Mouse (Mus musculus) heart, postnatal 0 days (tissue): ENCODE measurements around the gene Napsa.

ENCODE experiments used
- CTCF ChIP-seq: IDR thresholded peaks from 2 replicates; pipeline ENCODE4 v1.5.1; 2016; ENCODE audit warnings: antibody characterized with exemption, control low read depth, low read depth
- EP300 ChIP-seq: IDR thresholded peaks from 2 replicates; pipeline ENCODE4 v1.6.1; 2016; ENCODE audit warnings: antibody characterized with exemption, low read depth

- TF ChIP-seq EP300 (no peak), CTCF (no peak)
Observed at GRCm38 (mm10) chr7:44581637-44582036, 9.5 kb downstream of the Napsa start.
